Mouse (Mus musculus): ENCODE measurements around the gene Prr5.
A peak's percentile ranks its signal among the peaks of the same experiment; 100 is the strongest.

The Prr5 gene

DNA sequence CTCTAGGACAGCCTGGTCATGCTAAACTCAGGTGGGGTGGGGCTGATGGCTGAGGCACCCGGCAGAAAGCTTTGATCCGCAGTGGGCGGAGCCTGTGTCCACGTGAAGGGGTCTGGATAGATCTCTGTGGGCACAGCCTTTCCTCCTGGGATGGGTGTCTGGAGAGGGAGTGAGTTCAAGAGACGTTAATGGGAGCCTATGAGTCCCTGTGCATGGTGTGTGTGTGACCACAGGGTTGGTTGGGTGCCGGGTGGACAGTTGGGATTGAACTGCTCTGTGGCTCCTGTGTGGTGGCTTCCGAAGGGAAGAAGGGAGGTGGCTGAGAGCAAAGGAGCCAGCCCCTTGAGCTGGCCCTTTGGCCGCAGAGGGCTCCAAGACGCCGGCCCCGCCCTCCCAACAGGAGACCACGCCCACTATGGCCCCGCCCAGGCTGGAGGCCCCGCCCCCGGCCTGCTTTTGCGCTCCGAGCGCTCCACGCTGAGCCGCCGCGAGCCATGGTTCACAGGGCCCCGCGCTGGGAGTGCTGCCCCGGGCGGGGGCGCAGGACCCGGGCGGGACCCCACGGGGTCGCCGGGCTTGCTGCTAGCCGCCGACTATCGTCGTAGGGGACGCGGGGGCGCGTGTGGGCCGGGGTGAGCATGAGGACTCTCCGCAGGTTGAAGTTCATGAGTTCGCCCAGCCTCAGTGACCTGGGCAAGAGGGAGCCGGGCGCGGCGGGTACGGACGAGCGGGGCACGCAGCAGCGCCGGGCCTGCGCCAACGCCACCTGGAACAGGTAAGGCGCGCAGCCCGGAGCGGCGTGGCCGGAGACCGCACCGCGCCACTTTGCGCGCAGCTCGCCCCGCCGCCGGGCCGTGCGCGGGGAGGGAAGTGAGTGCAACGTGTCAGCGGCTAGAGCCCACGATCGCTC is 11.4 kb downstream of the Prr5 start:
- DNase-seq (ENCODE audit: low spot score), result peak; percentile 93

GRCm38 (mm10) chr15:84681455-84682193 is 12.2 kb downstream of the Prr5 start:
- DNase-seq (ENCODE audit: low spot score), result peak; percentile 59

DNA sequence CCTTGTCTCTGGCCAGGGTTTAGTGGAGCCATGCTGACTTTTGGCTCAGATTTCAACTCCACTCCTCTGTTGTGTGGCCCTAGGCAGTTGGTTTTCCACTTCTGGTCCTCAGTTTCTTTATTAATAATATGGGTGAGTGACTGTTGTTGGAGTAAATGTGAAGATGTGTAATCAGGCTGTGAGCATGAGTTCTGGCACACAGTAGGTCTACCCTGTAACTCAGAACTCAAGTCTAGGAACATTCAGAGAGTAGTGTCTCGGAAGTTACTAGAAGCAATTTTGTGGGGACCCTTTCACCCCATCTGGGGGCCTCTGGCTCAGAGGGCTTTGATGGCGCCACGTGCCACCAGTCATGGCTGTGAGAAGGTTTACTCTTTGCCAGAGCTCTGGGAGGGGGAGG is 12.8 kb downstream of the Prr5 start:
- no peak for DNase-seq (ENCODE audit: low spot score)

DNA sequence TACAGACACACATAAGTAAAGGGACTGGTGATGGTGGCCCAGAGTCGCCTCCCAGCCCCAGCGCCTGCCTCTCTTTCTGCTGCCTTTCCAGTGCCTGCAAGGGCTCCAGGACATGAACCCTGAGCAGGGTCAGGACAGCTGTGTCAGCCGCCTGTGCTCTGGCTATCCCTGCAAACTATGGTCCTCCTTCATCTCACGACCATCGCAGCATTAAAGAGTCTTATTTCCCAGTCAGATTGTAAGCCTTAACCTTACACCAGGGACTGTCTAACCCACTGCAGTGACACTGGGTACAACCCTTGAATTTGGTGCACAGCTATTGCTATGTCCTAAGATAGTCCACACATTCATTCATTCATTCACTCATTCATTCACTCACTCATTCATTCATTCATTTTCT is 13.4 kb downstream of the Prr5 start:
- DNase-seq (ENCODE audit: low spot score), result no peak

- no peak for DNase-seq (ENCODE audit: low spot score)
Observed at GRCm38 (mm10) chr15:84684520-84684919, 15.1 kb downstream of the Prr5 start.

- DNase-seq (ENCODE audit: low spot score), result no peak
Observed at GRCm38 (mm10) chr15:84685417-84685816, 16.0 kb downstream of the Prr5 start.

DNA sequence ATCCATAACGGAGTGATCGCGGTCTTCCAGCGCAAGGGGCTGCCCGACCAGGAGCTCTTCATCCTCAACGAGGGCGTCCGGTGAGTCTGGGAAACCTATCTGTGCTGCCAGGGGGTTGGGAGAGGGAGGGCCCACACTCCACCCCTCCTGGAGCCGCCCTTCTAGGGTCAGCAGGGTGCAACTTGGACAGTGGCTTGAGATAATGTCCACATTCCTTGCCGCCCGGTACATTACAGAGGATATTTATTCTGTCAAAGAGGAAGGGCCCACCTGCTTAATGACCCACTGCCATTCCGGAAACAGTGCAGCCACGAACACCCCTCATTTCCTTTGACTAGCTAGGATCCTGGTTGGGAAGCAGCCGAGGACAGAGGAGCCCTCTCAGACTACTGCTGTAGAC is 18.5 kb downstream of the Prr5 start:
- DNase-seq (ENCODE audit: low spot score), result no peak

GRCm38 (mm10) chr15:84689356-84689755 is 19.9 kb downstream of the Prr5 start:
- DNase-seq (ENCODE audit: low spot score), result no peak

DNA sequence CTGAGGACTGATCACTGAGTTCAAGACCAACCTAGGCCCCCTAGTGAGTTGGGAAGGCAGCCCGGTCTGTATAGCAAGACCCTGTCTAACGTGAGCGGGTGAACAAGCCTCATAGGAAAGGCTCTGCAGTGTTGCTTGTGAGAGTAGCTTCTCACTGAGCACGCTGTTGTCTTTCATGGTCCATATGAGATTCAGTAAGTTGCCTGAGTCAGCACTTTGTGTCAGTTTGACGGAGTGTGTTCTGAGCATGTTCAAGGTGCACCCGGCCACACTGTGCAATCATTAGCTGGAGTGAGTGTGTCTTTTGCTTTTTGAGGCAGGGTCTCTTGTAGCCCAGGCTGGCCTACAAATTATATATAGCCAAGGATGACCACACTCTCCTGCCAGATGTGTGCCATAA is 22.1 kb downstream of the Prr5 start:
- no peak for DNase-seq (ENCODE audit: low spot score)

- DNase-seq (ENCODE audit: low spot score), result no peak
Observed at GRCm38 (mm10) chr15:84692645-84693044, 23.2 kb downstream of the Prr5 start.

GRCm38 (mm10) chr15:84696021-84696420 is 26.6 kb downstream of the Prr5 start:
- DNase-seq (ENCODE audit: low spot score), result no peak

- peak; percentile 33 for DNase-seq (ENCODE audit: low spot score)
Observed at GRCm38 (mm10) chr15:84697611-84698011, 28.2 kb downstream of the Prr5 start.

DNA sequence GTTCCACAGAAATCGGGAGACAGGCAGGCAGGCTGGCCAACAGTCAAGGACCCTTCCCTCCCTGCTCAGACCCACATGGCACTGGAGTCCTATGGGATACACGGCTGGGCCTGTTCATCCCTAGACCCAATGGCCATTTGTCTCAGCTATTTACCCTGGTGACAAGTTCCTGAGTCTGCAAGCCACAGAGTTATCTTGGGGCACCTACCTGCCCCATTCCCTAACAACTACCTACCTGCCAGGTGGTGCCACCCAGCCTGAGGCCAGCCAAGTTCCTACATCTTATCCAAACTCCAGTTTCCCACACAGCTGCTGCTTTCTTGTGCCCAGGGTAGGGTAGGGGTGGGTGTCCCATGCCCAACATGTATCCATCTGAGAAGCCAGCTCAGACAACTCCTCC is 28.8 kb downstream of the Prr5 start:
- DNase-seq (ENCODE audit: low spot score), result no peak

DNA sequence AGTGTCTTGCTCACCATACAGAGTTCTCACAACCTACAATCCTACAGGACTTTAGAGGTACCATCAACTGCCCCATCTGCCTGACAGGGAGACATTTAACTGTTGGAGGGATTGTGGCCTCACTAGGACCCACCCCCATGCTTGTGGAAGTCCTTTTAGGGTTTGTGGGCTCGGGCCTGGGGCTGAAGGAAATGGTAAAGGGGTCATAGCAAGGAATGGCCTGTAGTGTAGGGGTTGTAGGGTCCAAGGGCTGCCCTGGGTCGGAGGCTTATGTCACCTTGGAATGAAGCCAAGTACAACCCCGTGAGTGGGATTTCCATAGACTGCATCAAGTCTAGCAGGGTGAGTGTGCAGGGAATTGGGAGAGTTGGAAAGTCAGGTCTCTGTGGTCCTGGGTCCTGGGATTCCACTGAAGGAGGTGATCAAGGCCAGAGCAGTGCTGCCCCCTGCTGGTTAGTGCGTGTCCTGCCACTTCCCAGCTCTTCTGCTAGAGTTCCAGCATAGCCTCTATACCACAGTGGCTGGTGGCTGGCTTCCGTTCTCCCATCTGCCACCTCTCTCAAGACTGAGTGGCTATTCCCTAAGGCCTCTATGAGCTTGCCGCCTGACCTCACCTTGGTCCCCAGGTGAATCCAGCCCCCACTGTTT is 30.9 kb downstream of the Prr5 start:
- DNase-seq (ENCODE audit: low spot score), result peak; percentile 67

DNA sequence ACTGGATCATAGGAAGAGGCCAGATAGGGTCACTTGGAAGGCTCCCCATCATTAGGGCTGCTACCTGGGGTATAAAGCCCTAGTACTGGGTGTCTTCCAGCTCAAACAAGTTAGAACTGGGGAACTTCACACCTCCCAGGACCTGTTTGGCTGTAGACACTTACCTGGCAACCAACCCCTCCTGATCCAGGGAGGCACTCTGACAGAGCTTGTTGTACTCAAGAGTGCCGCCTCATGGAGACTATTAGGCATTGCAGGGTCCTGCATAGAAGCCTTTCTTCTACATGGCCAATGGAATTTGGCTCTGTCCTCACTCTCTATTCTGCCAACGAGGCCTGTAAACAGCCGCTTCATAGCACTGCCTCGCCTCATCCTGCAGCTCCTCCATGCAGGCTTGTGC is 32.5 kb downstream of the Prr5 start:
- DNase-seq (ENCODE audit: low spot score), result peak; percentile 67

GRCm38 (mm10) chr15:84702391-84703345 is 33.2 kb downstream of the Prr5 start:
- peak; percentile 42 for DNase-seq (ENCODE audit: low spot score)

DNA sequence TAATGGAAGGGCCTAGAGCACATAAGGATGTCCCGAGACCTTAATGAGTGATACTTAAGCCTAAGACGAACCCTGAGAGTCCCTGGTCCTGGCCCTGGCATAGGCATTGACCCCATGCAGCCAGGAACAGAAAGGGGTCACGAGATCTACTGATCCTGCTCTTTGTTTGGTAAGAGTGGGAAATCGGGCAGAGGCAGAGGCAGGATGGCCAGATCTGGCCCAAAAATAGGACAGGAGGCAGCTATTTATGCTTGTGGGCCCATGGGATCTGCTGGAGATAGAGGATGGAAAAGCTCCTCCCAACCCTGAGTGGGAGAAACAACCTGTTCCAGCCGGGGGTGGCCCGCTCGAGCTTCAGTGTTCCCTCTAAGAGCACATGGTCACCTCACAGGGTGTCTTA is 34.6 kb downstream of the Prr5 start:
- no peak for DNase-seq (ENCODE audit: low spot score)

DNA sequence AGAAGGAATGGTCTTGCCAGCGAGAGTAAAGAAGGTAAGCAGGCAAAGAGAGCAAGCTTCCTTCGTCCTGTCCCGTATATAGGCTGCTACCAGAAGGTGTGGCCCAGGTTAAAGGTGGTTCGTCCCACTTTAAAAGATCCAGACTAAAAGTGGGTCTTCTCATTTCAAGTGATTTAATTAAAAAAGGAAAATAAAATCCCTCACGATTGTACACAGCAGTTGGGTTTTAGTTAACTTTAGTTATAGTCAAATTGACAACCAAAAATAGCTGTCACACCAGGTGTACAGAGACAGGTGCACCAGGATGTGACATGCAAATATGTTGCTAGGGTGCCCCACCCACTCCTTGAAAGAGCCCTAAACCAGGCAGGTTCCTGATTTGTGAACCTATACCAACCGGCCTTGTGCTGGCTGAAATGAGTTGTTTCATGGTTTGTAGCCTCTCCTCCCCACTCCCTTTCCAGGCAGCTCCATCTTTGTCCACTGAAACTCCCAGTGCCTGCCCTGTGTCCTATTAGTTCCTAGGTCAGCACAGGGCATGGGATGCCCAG is 36.0 kb downstream of the Prr5 start:
- no peak for DNase-seq (ENCODE audit: low spot score)

- no peak for DNase-seq (ENCODE audit: low spot score)
Observed at GRCm38 (mm10) chr15:84706983-84707619, 37.7 kb downstream of the Prr5 start.

GRCm38 (mm10) chr15:84712566-84713405 is 43.4 kb downstream of the Prr5 start:
- no peak for DNase-seq (ENCODE audit: low spot score)
